Mouse (Mus musculus): ENCODE measurements around the gene Prm2.
"Not testable (repeated sequence)": the region's sequence is repeated elsewhere in the genome, so short reads cannot be mapped to it uniquely, and the experiment has no call there.

Gene Prm2

GRCm38 (mm10) chr16:10810376-10810775 is 14.4 kb upstream of the Prm2 start:
- ATAC-seq (ENCODE audit: low TSS enrichment): no peak

GRCm38 (mm10) chr16:10805789-10806527 is 10.0 kb upstream of the Prm2 start, which contains the start of gene Prm1:
Gene Prm1 (minus strand): TSS chr16:10805839.
- no peak for ATAC-seq (ENCODE audit: low TSS enrichment)

GRCm38 (mm10) chr16:10802420-10802819 is 6.5 kb upstream of the Prm2 start:
- ATAC-seq (ENCODE audit: low TSS enrichment): not testable (repeated sequence)

GRCm38 (mm10) chr16:10790702-10791101 is 5.2 kb downstream of the Prm2 start, which contains the start of gene Prm3:
Gene Prm3 (minus strand): TSS chr16:10790914.
- ATAC-seq (ENCODE audit: low TSS enrichment): no peak

- ATAC-seq (ENCODE audit: low TSS enrichment): no peak
Observed at GRCm38 (mm10) chr16:10788866-10789265, 7.1 kb downstream of the Prm2 start.

- no peak for ATAC-seq (ENCODE audit: low TSS enrichment)
Observed at GRCm38 (mm10) chr16:10788271-10788670, 7.7 kb downstream of the Prm2 start, which contains the start of gene Tnp2. Gene Tnp2 (minus strand): TSS chr16:10788660.

- no peak for ATAC-seq (ENCODE audit: low TSS enrichment)
Observed at GRCm38 (mm10) chr16:10787548-10788058, 8.3 kb downstream of the Prm2 start.

- ATAC-seq (ENCODE audit: low TSS enrichment): no peak
Observed at GRCm38 (mm10) chr16:10786782-10787547, 9.0 kb downstream of the Prm2 start.

GRCm38 (mm10) chr16:10786288-10786687 is 9.6 kb downstream of the Prm2 start:
- ATAC-seq (ENCODE audit: low TSS enrichment): peak; percentile 75

GRCm38 (mm10) chr16:10785371-10786231 is 10.3 kb downstream of the Prm2 start, which contains the start of gene Socs1:
Gene Socs1 (minus strand): TSS chr16:10785536.
- peak; percentile 73 for ATAC-seq (ENCODE audit: low TSS enrichment)

- peak; percentile 27 for ATAC-seq (ENCODE audit: low TSS enrichment)
Observed at GRCm38 (mm10) chr16:10784793-10785370, 11.1 kb downstream of the Prm2 start.

- no peak for ATAC-seq (ENCODE audit: low TSS enrichment)
Observed at GRCm38 (mm10) chr16:10783883-10784792, 11.8 kb downstream of the Prm2 start.

GRCm38 (mm10) chr16:10783451-10783850 is 12.5 kb downstream of the Prm2 start:
- no peak for ATAC-seq (ENCODE audit: low TSS enrichment)

GRCm38 (mm10) chr16:10783152-10783434 is 12.8 kb downstream of the Prm2 start:
- ATAC-seq (ENCODE audit: low TSS enrichment): no peak

- ATAC-seq (ENCODE audit: low TSS enrichment): no peak
Observed at GRCm38 (mm10) chr16:10782377-10783151, 13.4 kb downstream of the Prm2 start.

- ATAC-seq (ENCODE audit: low TSS enrichment): no peak
Observed at GRCm38 (mm10) chr16:10781862-10782371, 14.0 kb downstream of the Prm2 start.

GRCm38 (mm10) chr16:10780631-10781120 is 15.3 kb downstream of the Prm2 start:
- ATAC-seq (ENCODE audit: low TSS enrichment): no peak

GRCm38 (mm10) chr16:10777579-10778160 is 18.3 kb downstream of the Prm2 start:
- no peak for ATAC-seq (ENCODE audit: low TSS enrichment)

GRCm38 (mm10) chr16:10776322-10776721 is 19.6 kb downstream of the Prm2 start:
- ATAC-seq (ENCODE audit: low TSS enrichment): no peak
